ENCODE assay signal across 10 mouse cellular contexts in genomic region chr12:83000033-83000570, GRCm38 (mm10).
DNase-seq lines count a peak whose midpoint lies in the region; ATAC-seq and TF ChIP-seq lines count a peak whose summit lies in the region.
"Had no signal": no experiment of that assay in that cellular context is flagged by ENCODE, and none has a peak within 500 bp of the region (broad histone marks: within the 10 kb centered on the region; RNA-seq: fewer than 3 reads in every experiment).

No protein-coding gene starts in this region.

- no peak for TF ChIP-seq EP300 in heart, adult 2 months (IDR thresholded peaks at IDR 0.05; ENCODE audit: insufficient read depth, low read depth, low read length)

- intact Hi-C loops in heart, adult 2 months (cut with DNase I), result no loop called here
- intact Hi-C loops in heart, postnatal 14 days (cut with DNase I), result no loop called here

- H3K27me3 ChIP-seq in heart, adult 2 months (ENCODE audit: control insufficient read depth, insufficient read depth, low read length), result no peaks in the 10 kb centered on the region
- H3K27me3 ChIP-seq in heart, embryonic 12.5 days (replicated peaks), result no peaks in the 10 kb centered on the region
- H3K27me3 ChIP-seq: liver, embryonic 15.5 days had no signal

- 62% methylated on average over 11 of the region's 11 CpGs for WGBS in heart, adult 2 months
- 79% methylated on average over 11 of the region's 11 CpGs for WGBS in heart, embryonic 12.5 days

- no peak overlapping the region for H3K9ac ChIP-seq in heart, adult 2 months (ENCODE audit: low read depth, low read length)
- no peak overlapping the region for H3K9ac ChIP-seq in heart, embryonic 12.5 days
- H3K9ac ChIP-seq: liver, embryonic 15.5 days had no signal

- H3K79me2 ChIP-seq in heart, adult 2 months (replicated peaks; ENCODE audit: control insufficient read depth, insufficient read depth, low read length), result no peaks in the 10 kb centered on the region

- TF ChIP-seq CTCF in heart, adult 2 months (IDR thresholded peaks at IDR 0.05), result no peak
- TF ChIP-seq CTCF in cortical plate, adult 2 months (IDR thresholded peaks at IDR 0.05; ENCODE audit: extremely low read depth, insufficient read depth, low read length), result no peak

- H3K27ac ChIP-seq in heart, adult 2 months, result peak overlapping the region; percentile 29
- no peak overlapping the region for H3K27ac ChIP-seq in heart, embryonic 12.5 days (ENCODE audit: poor library complexity, severe bottlenecking)
- H3K27ac ChIP-seq in cortical plate, adult 2 months (ENCODE audit: insufficient read depth, low read length), result 0 out of 2 replicates have a peak overlapping the region, but pooled peaks have one; percentile 67
- H3K27ac ChIP-seq: liver, embryonic 15.5 days had no signal

- no peaks in the 10 kb centered on the region for H3K36me3 ChIP-seq in heart, adult 2 months (ENCODE audit: control insufficient read depth, insufficient read depth, low read length)
- H3K36me3 ChIP-seq in heart, embryonic 12.5 days, result no peaks in the 10 kb centered on the region
- H3K36me3 ChIP-seq: liver, embryonic 15.5 days had no signal

- no peak for ATAC-seq in heart, embryonic 12.5 days (ENCODE audit: insufficient number of reproducible peaks, low FRiP score)

- H3K4me1 ChIP-seq in heart, adult 2 months (ENCODE audit: control insufficient read depth, insufficient read depth, low read length), result peaks cover 2% of the 10 kb centered on the region
- no peaks in the 10 kb centered on the region for H3K4me1 ChIP-seq in heart, embryonic 12.5 days (replicated peaks)
- H3K4me1 ChIP-seq in cortical plate, adult 2 months (ENCODE audit: control insufficient read depth, insufficient read depth, low read length), result peaks cover 12% of the 10 kb centered on the region
- H3K4me1 ChIP-seq: liver, embryonic 15.5 days had no signal

- DNase-seq in adrenal gland, postnatal 14 days, result peak; percentile 23
- DNase-seq in adrenal gland, postnatal 25 days, result no peak
- DNase-seq in heart, adult 2 months, result peak; percentile 57 to 70
- DNase-seq in heart, postnatal 14 days, result peak; percentile 29 to 42
- no peak for DNase-seq in frontal cortex, postnatal 14 days (ENCODE audit: low spot score in 2 of 2)
- DNase-seq in spleen, postnatal 36 days (ENCODE audit: low spot score in 2 of 2), result no peak
- DNase-seq: right cerebral cortex, postnatal 14 days had no signal

- TF ChIP-seq POLR2A in heart, adult 2 months (IDR thresholded peaks at IDR 0.05; ENCODE audit: insufficient read depth, low read depth, low read length), result no peak
- no peak for TF ChIP-seq POLR2A in cortical plate, adult 2 months (IDR thresholded peaks at IDR 0.05; ENCODE audit: extremely low read depth, insufficient read depth, low read length)

- no peak overlapping the region for H3K4me2 ChIP-seq in heart, embryonic 12.5 days
- H3K4me2 ChIP-seq: liver, embryonic 15.5 days had no signal

- no peak overlapping the region for H3K4me3 ChIP-seq in heart, adult 2 months
- no peak overlapping the region for H3K4me3 ChIP-seq in heart, embryonic 12.5 days
- no peak overlapping the region for H3K4me3 ChIP-seq in cortical plate, adult 2 months (ENCODE audit: insufficient read depth, low read length)
- H3K4me3 ChIP-seq: liver, embryonic 15.5 days had no signal

- H3K9me3 ChIP-seq in heart, embryonic 12.5 days (replicated peaks), result no peaks in the 10 kb centered on the region
- H3K9me3 ChIP-seq: liver, embryonic 15.5 days had no signal

Comparison
In these comparisons a context has a peak if more than half of its experiments do, and no peak if none do; other contexts are left out.
1. DNase-seq: peak in adrenal gland, postnatal 14 days (single experiment), heart, adult 2 months (2 of 2) and heart, postnatal 14 days (2 of 2); none in adrenal gland, postnatal 25 days (single experiment), frontal cortex, postnatal 14 days (0 of 2) and spleen, postnatal 36 days (0 of 2).